Mouse (Mus musculus) liver, adult 2 months (tissue): Measurements from ENCODE around the gene Gatm. TPM values are rescaled to one million over a fixed set of nuclear protein-coding genes. Genes with fewer than 3 reads are reported as not detected.

Source experiments
- DNase-seq: peaks from one replicate; pipeline ENCODE4 v3.0.0-alpha.2; 2011; ENCODE audit warnings: low read depth, low spot score; ENCODE audit errors: extremely low read depth
- H3K27ac ChIP-seq: fragments of 200-500 bp; replicated peaks from 2 replicates; pipeline ENCODE4 v1.5.1; 2012; ENCODE audit warnings: low read depth, mild to moderate bottlenecking, control low read depth, inconsistent platforms, low read length; ENCODE audit not compliant: insufficient read depth
- H3K27me3 ChIP-seq: fragments of 200-500 bp; 2 replicates; pipeline ENCODE4 v1.6.1; 2012; ENCODE audit warnings: mild to moderate bottlenecking, moderate library complexity, low read length, inconsistent platforms; ENCODE audit not compliant: control insufficient read depth, insufficient read depth
- H3K36me3 ChIP-seq: fragments of 200-500 bp; 2 replicates; pipeline ENCODE4 v1.6.1; 2012; ENCODE audit warnings: low read length, inconsistent platforms; ENCODE audit not compliant: control insufficient read depth, insufficient read depth
- H3K4me1 ChIP-seq: fragments of 200-500 bp; 2 replicates; pipeline ENCODE4 v1.6.1; 2011; ENCODE audit warnings: low read length; ENCODE audit not compliant: control insufficient read depth, insufficient read depth
- H3K4me3 ChIP-seq: fragments of 200-500 bp; 2 replicates; pipeline ENCODE4 v1.5.1; 2011; ENCODE audit warnings: low read depth, mild to moderate bottlenecking, control low read depth, low read length, moderate library complexity; ENCODE audit not compliant: insufficient read depth
- H3K79me2 ChIP-seq: fragments of 200-500 bp; 2 replicates; pipeline ENCODE4 v1.6.1; 2012; ENCODE audit warnings: inconsistent platforms, mild to moderate bottlenecking, low read length, moderate library complexity; ENCODE audit not compliant: control insufficient read depth, insufficient read depth
- H3K9ac ChIP-seq: fragments of 200-500 bp; 2 replicates; pipeline ENCODE4 v1.6.1; 2012; ENCODE audit warnings: low read depth, mild to moderate bottlenecking, control low read depth, inconsistent platforms, low read length
- CTCF ChIP-seq: fragments of 200-500 bp; IDR thresholded peaks from 2 replicates; pipeline ENCODE4 v1.5.1; 2011; ENCODE audit warnings: low read depth, low read length, control low read depth
- POLR2A ChIP-seq: fragments of 200-500 bp; IDR thresholded peaks from 2 replicates; pipeline ENCODE4 v1.6.1; 2011; ENCODE audit warnings: low read length, control low read depth; ENCODE audit not compliant: insufficient read depth; ENCODE audit errors: extremely low read depth
- WGBS: fragments of 180-500 bp; shearing (Covaris S2); methylation state at CpG from one replicate; pipeline ENCODE4 v1.1.7; 2018; 5-methylcytosine and 5-hydroxymethylcytosine counted together
- polyA plus RNA-seq: library from polyadenylated mRNA; depleted of rRNA; stranded (reverse); fragments of >200 nt; gene quantifications from 2 replicates; pipeline ENCODE4 v1.2.3, GENCODE M21; 2012; rRNA removed
- total RNA-seq: library from RNA; depleted of rRNA; stranded (reverse); fragments of >200 nt; gene quantifications from 2 replicates; pipeline ENCODE4 v1.2.3, GENCODE M21; 2014; rRNA removed

The Gatm gene
- total and polyA plus RNA-seq, 2 experiments, result 9.9 to 13.6 TPM

- no peak overlapping the region for H3K4me3 ChIP-seq
- H3K27ac ChIP-seq, result no peak overlapping the region
- 91% methylated on average over 1 of the region's 1 CpGs for WGBS
- DNase-seq, result no peak
- H3K36me3 ChIP-seq, result no peaks in the 10 kb centered on the region
- no peaks in the 10 kb centered on the region for H3K79me2 ChIP-seq
- no peaks in the 10 kb centered on the region for H3K27me3 ChIP-seq
- no peaks in the 10 kb centered on the region for H3K4me1 ChIP-seq
- H3K9ac ChIP-seq, result no peak overlapping the region
- TF ChIP-seq CTCF, result no peak
- no peak for TF ChIP-seq POLR2A
Measured at GRCm38 (mm10) chr2:122562251-122562650, 48.9 kb downstream of the Gatm start.

DNA sequence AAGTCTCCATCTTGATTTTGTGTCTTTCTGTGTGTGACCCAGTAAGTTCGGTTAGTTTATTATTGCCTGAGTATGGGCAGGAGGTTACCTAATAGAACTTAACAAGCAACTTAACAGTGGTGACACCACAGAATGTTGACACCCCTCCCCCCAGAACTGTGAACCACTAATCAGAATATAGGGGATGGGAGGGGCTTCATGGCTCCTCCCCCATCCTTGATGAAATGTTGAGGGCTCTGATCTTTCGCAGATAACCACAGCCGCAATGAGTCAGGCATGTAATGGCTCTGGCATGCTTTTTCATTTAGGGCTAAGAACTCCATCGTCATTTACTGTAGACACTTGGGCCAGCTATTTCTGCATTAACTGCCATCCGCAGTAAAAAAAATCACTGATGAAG lies 49.9 kb downstream of the Gatm start:
- Histone ChIP-seq H3K4me1 (no peaks in the 10 kb centered on the region), H3K27me3 (no peaks in the 10 kb centered on the region), H3K79me2 (no peaks in the 10 kb centered on the region), H3K36me3 (no peaks in the 10 kb centered on the region), H3K4me3 (no peak overlapping the region), H3K9ac (no peak overlapping the region), H3K27ac (no peak overlapping the region)
- WGBS, result 86% methylated on average over 5 of the region's 5 CpGs
- TF ChIP-seq CTCF (no peak), POLR2A (no peak)
- no peak for DNase-seq

- 35% methylated on average over 2 of the region's 2 CpGs for WGBS
- Histone ChIP-seq H3K27me3 (no peaks in the 10 kb centered on the region), H3K9ac (no peak overlapping the region), H3K79me2 (no peaks in the 10 kb centered on the region), H3K36me3 (no peaks in the 10 kb centered on the region), H3K27ac (no peak overlapping the region), H3K4me3 (no peak overlapping the region), H3K4me1 (no peaks in the 10 kb centered on the region)
- TF ChIP-seq POLR2A (no peak), CTCF (peak; percentile 67)
- DNase-seq, result no peak
Measured at GRCm38 (mm10) chr2:122558317-122558716, 52.8 kb downstream of the Gatm start.

Other genes starting within 250 kb of the Gatm start
- 6.6 and 6.7 TPM in 2 replicates for gene Shf, start 242.1 kb downstream of the Gatm start, total RNA-seq
- gene Shf, start 242.1 kb downstream of the Gatm start, polyA plus RNA-seq, result 8.1 and 14.0 TPM in 2 replicates
- gene Slc28a2, start 184.8 kb downstream of the Gatm start, total RNA-seq, result 1.2 and 1.7 TPM in 2 replicates
- 0.22 and 0.38 TPM in 2 replicates for gene Slc28a2, start 184.8 kb downstream of the Gatm start, polyA plus RNA-seq
- not detected in 2 replicates for gene Gm14085, start 126.4 kb downstream of the Gatm start, total RNA-seq
- gene Gm14085, start 126.4 kb downstream of the Gatm start, polyA plus RNA-seq, result not detected in 2 replicates
- gene AA467197, start 25.7 kb upstream of the Gatm start, total RNA-seq, result not detected in 2 replicates
- not detected in 2 replicates for gene AA467197, start 25.7 kb upstream of the Gatm start, polyA plus RNA-seq
- gene Slc30a4, start 91.4 kb upstream of the Gatm start, total RNA-seq, result 8.5 and 8.8 TPM in 2 replicates
- 2.3 and 2.4 TPM in 2 replicates for gene Slc30a4, start 91.4 kb upstream of the Gatm start, polyA plus RNA-seq
- 7.7 and 8.5 TPM in 2 replicates for gene Bloc1s6, start 127.2 kb upstream of the Gatm start, total RNA-seq
- 11.1 and 17.2 TPM in 2 replicates for gene Bloc1s6, start 127.2 kb upstream of the Gatm start, polyA plus RNA-seq
- gene Sqor, start 153.9 kb upstream of the Gatm start, total RNA-seq, result 332 and 378 TPM in 2 replicates
- 162 and 165 TPM in 2 replicates for gene Sqor, start 153.9 kb upstream of the Gatm start, polyA plus RNA-seq